In the genomic region with DNA sequence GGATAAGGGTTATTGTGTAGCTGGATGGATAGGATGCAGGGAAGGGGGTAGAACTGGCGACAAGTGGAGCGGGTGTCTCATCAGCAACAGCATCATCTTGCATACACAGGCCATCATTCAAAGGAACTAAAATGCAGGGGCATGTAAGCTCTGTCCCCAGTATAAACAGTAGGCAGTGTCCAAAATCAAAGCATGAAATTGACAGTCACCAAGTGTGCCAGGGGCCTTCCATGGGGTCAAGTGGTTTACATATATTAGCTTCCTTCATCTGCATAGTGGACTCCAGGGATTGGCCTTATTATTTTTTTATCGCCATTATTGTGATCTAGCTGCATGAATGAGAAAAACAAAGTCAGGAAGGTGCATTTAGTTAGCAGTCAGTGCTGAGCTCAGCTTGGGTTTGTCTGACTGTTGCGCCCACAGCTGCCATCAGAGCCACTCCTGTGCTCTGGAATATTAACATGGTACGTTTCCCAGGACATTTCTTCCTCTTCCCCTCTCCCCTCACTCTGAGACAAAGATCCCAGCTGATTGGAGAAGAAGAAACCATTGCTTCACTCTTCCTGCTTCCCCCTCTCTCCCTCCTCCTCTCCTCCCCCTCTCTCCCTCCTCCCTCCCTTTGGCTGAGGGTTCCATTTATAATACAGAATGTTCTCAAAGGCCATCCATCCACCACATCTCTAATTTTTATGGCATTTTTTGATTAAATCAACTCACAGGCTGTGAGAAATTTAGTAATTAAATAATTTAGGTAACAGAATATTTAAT, we compare ENCODE assay signal across 15 mouse cellular contexts.
"Had no signal": no experiment of that assay in that cellular context is flagged by ENCODE, and none has a peak within 500 bp of the region (broad histone marks: within the 10 kb centered on the region; RNA-seq: fewer than 3 reads in every experiment).

No protein-coding gene starts in this region.

- H3K4me1 ChIP-seq: limb, embryonic 13.5 days had no signal

- H3K9me3 ChIP-seq: limb, embryonic 13.5 days had no signal

- H3K4me3 ChIP-seq: limb, embryonic 13.5 days; myocyte had no signal

- H3K4me2 ChIP-seq: limb, embryonic 13.5 days had no signal

- H3K9ac ChIP-seq: limb, embryonic 13.5 days; liver, embryonic 14.5 days had no signal

- DNase-seq: kidney, adult 11 months; kidney, adult 9 months; kidney, postnatal 36 days; left cerebral cortex, postnatal 4 days; lung, adult 18-20 months; lung, postnatal 4 days; right cerebral cortex, adult 18-20 months; thymus, adult 18-20 months; thymus, postnatal 25 days had no signal

- H3K27ac ChIP-seq: kidney, postnatal 0 days; limb, embryonic 13.5 days; liver, embryonic 14.5 days; stomach, postnatal 0 days had no signal

- H3K36me3 ChIP-seq: limb, embryonic 13.5 days had no signal

- ATAC-seq: lung, postnatal 0 days had no signal

- H3K27me3 ChIP-seq: limb, embryonic 13.5 days had no signal
